Mouse (Mus musculus) cortical plate, adult 2 months (tissue): ENCODE measurements around the gene Arl5c. TPM values are rescaled to one million over a fixed set of nuclear protein-coding genes. Genes with fewer than 3 reads are reported as not detected.

Experiments
- H3K27ac ChIP-seq: fragments of 200-500 bp; 2 replicates; pipeline ENCODE4 v1.5.1; 2012; ENCODE audit warnings: low read length, control low read depth, inconsistent platforms; ENCODE audit not compliant: insufficient read depth
- H3K4me1 ChIP-seq: fragments of 200-500 bp; 2 replicates; pipeline ENCODE4 v1.6.1; 2011; ENCODE audit warnings: low read length; ENCODE audit not compliant: control insufficient read depth, insufficient read depth
- H3K4me3 ChIP-seq: fragments of 200-500 bp; 2 replicates; pipeline ENCODE4 v1.5.1; 2011; ENCODE audit warnings: mild to moderate bottlenecking, low read length, control low read depth; ENCODE audit not compliant: insufficient read depth
- CTCF ChIP-seq: fragments of 200-500 bp; IDR thresholded peaks from 2 replicates; pipeline ENCODE4 v1.5.1; 2011; ENCODE audit warnings: mild to moderate bottlenecking, control low read depth, low read length; ENCODE audit not compliant: insufficient read depth; ENCODE audit errors: extremely low read depth
- POLR2A ChIP-seq: fragments of 200-500 bp; IDR thresholded peaks from 2 replicates; pipeline ENCODE4 v1.6.1; 2011; ENCODE audit warnings: mild to moderate bottlenecking, low read length, control low read depth; ENCODE audit not compliant: insufficient read depth; ENCODE audit errors: extremely low read depth
- polyA plus RNA-seq: library from polyadenylated mRNA; depleted of rRNA; stranded (reverse); fragments of >200 nt; gene quantifications from 2 replicates; pipeline ENCODE4 v1.2.3, GENCODE M21; 2012

Gene Arl5c
- polyA plus RNA-seq, 1 experiment, result 2.6 TPM

GRCm38 (mm10) chr11:97974141-97974540 is 21.8 kb downstream of the Arl5c start:
- no peak for TF ChIP-seq CTCF
- TF ChIP-seq POLR2A, result no peak

GRCm38 (mm10) chr11:97972434-97972833 is 23.5 kb downstream of the Arl5c start:
- Histone ChIP-seq H3K4me3 (no peak overlapping the region), H3K4me1 (peaks cover 4% of the 10 kb centered on the region; the same call in 1 of the 2 replicates), H3K27ac (no peak overlapping the region)
- no peak for TF ChIP-seq POLR2A
- TF ChIP-seq CTCF, result no peak

More at GRCm38 (mm10) chr11:97974141-97974540, 21.8 kb downstream of the Arl5c start:
- Histone ChIP-seq H3K4me1 (peaks cover 4% of the 10 kb centered on the region; the same call in 1 of the 2 replicates), H3K4me3 (no peak overlapping the region), H3K27ac (no peak overlapping the region)

- Histone ChIP-seq H3K4me3 (no peak overlapping the region), H3K4me1 (peaks cover 4% of the 10 kb centered on the region; the same call in 1 of the 2 replicates), H3K27ac (peak overlapping the region; percentile 13; the same call in 1 of the 2 replicates)
- TF ChIP-seq POLR2A (no peak), CTCF (no peak)
Observed at GRCm38 (mm10) chr11:97971232-97971631, 24.7 kb downstream of the Arl5c start.

- Histone ChIP-seq H3K27ac (peak overlapping the region; percentile 13; the same call in 1 of the 2 replicates), H3K4me3 (no peak overlapping the region), H3K4me1 (peaks cover 4% of the 10 kb centered on the region; the same call in 1 of the 2 replicates)
- TF ChIP-seq CTCF, result no peak
- TF ChIP-seq POLR2A, result no peak
Observed at GRCm38 (mm10) chr11:97970771-97971170, 25.2 kb downstream of the Arl5c start.

- no peak overlapping the region for H3K4me3 ChIP-seq
- H3K4me1 ChIP-seq, result peaks cover 4% of the 10 kb centered on the region; the same call in 1 of the 2 replicates
- H3K27ac ChIP-seq, result no peak overlapping the region
- TF ChIP-seq CTCF (no peak), POLR2A (no peak)
Observed at GRCm38 (mm10) chr11:97968385-97968784, 27.6 kb downstream of the Arl5c start.

- H3K4me1 ChIP-seq, result peaks cover 4% of the 10 kb centered on the region; the same call in 1 of the 2 replicates
- H3K4me3 ChIP-seq, result no peak overlapping the region
- no peak overlapping the region for H3K27ac ChIP-seq
- no peak for TF ChIP-seq POLR2A
- no peak for TF ChIP-seq CTCF
Observed at GRCm38 (mm10) chr11:97967114-97967513, 28.9 kb downstream of the Arl5c start.

GRCm38 (mm10) chr11:97960907-97961306 is 35.1 kb downstream of the Arl5c start:
- Histone ChIP-seq H3K4me1 (0 out of 2 replicates have a peak, but pooled peaks cover 1% of the 10 kb centered on the region), H3K4me3 (no peak overlapping the region), H3K27ac (no peak overlapping the region)
- no peak for TF ChIP-seq POLR2A
- 0 out of 2 replicates have a peak, but pooled peaks have one; percentile 2 for TF ChIP-seq CTCF

GRCm38 (mm10) chr11:97959300-97959680 is 36.7 kb downstream of the Arl5c start:
- 0 out of 2 replicates have a peak, but pooled peaks cover 1% of the 10 kb centered on the region for H3K4me1 ChIP-seq
- no peak overlapping the region for H3K27ac ChIP-seq
- TF ChIP-seq POLR2A (no peak), CTCF (no peak)
- H3K4me3 ChIP-seq, result no peak overlapping the region

- Histone ChIP-seq H3K4me1 (0 out of 2 replicates have a peak, but pooled peaks cover 1% of the 10 kb centered on the region), H3K27ac (no peak overlapping the region), H3K4me3 (no peak overlapping the region)
- no peak for TF ChIP-seq POLR2A
- no peak for TF ChIP-seq CTCF
Observed at GRCm38 (mm10) chr11:97958641-97959299, 37.2 kb downstream of the Arl5c start.
